Mouse (Mus musculus): Measurements from ENCODE around the gene Ccdc12. TPM values are rescaled to one million over a fixed set of nuclear protein-coding genes. Genes with fewer than 3 reads are reported as not detected.

The Ccdc12 gene
- total and polyA plus RNA-seq, 2 experiments from 2014 or later = 25.0 to 102 TPM

GRCm38 (mm10) chr9:110752917-110753435, 96.7 kb downstream of the Ccdc12 start:
- WGBS = 66% methylated on average over 4 of the region's 4 CpGs
- no peak for TF ChIP-seq CTCF (IDR thresholded peaks at IDR 0.05)

DNA sequence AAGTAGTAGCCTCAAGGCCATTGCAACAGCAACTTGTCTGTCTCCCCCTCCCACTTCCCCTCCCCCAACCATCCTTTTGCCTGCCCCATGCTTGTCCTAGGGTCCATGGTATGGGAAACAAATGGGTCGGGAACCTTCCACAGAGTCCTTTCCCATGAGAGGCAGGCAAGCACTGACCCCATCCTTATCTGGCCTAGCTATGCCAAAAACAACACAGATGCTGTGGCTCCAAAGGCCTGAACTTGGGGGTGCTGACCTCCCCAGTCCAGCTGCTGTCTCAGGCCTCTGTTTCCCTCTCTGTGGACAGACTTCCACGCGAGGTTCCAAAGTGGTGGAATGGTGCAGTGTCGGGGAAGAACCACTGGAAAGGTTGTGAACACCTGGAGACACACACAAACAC, 97.5 kb downstream of the Ccdc12 start:
- Histone ChIP-seq H3K9ac (replicated peaks; ENCODE audit: low read length, poor library complexity, severe bottlenecking) (no peak overlapping the region), H3K4me1 (ENCODE audit: insufficient read depth, low read length) (no peaks in the 10 kb centered on the region), H3K9me3 (ENCODE audit: low read length) (no peaks in the 10 kb centered on the region), H3K27me3 (ENCODE audit: insufficient read depth, low read length) (no peaks in the 10 kb centered on the region), H3K36me3 (ENCODE audit: insufficient read depth, low read length) (no peaks in the 10 kb centered on the region), H3K27ac (ENCODE audit: low read depth, low read length) (no peak overlapping the region), H3K4me2 (ENCODE audit: low read depth, low read length, poor library complexity, severe bottlenecking) (no peak overlapping the region), H3K4me3 (ENCODE audit: low read depth, low read length) (no peak overlapping the region)
- TF ChIP-seq CTCF (IDR thresholded peaks at IDR 0.05) = no peak
- DNase-seq (ENCODE audit: low spot score) (no peak), ATAC-seq (ENCODE audit: low FRiP score) (no peak)
- 87% methylated on average over 4 of the region's 4 CpGs for WGBS

More at GRCm38 (mm10) chr9:110752917-110753435, 96.7 kb downstream of the Ccdc12 start:
- DNase-seq (ENCODE audit: low spot score) = no peak
- Histone ChIP-seq H3K4me1 (ENCODE audit: insufficient read depth, low read length) (no peaks in the 10 kb centered on the region), H3K36me3 (ENCODE audit: insufficient read depth, low read length) (no peaks in the 10 kb centered on the region), H3K27me3 (ENCODE audit: insufficient read depth, low read length) (no peaks in the 10 kb centered on the region), H3K9me3 (ENCODE audit: low read length) (no peaks in the 10 kb centered on the region), H3K27ac (ENCODE audit: low read depth, low read length) (no peak overlapping the region), H3K4me3 (ENCODE audit: low read depth, low read length) (no peak overlapping the region), H3K9ac (replicated peaks; ENCODE audit: low read length, poor library complexity, severe bottlenecking) (no peak overlapping the region), H3K4me2 (ENCODE audit: low read depth, low read length, poor library complexity, severe bottlenecking) (no peak overlapping the region)
- no peak for ATAC-seq (ENCODE audit: low FRiP score)

DNA sequence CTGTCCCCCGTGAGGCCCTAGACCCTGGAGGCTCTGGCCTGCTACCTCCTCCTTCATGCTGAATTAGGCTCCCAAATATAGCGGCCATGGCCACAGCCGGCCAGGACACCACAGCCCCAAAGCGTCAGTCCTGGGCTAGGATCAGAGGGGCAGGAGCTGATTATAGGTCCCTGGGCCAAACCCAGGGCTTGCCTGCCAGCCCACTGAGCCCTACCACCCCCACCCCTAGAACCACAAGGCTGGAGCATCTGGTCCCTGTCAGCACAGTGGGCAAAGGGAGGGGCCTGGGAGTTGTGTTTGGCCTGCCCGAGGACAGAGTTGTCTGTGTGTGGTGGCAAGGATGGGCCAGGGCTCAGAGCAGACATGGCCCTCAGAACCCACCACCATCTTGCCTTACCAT, 101.5 kb downstream of the Ccdc12 start:
- no peak for TF ChIP-seq CTCF (IDR thresholded peaks at IDR 0.05)
- no peaks in the 10 kb centered on the region for H3K27me3 ChIP-seq (ENCODE audit: insufficient read depth, low read length)
- DNase-seq (ENCODE audit: low spot score) (no peak), ATAC-seq (ENCODE audit: low FRiP score) (no peak)
- no peak overlapping the region for H3K4me3 ChIP-seq (ENCODE audit: low read depth, low read length)
- no peaks in the 10 kb centered on the region for H3K9me3 ChIP-seq (ENCODE audit: low read length)
- no peak overlapping the region for H3K9ac ChIP-seq (replicated peaks; ENCODE audit: low read length, poor library complexity, severe bottlenecking)
- H3K4me1 ChIP-seq (ENCODE audit: insufficient read depth, low read length) = no peaks in the 10 kb centered on the region
- 86% methylated on average over 5 of the region's 5 CpGs for WGBS
- H3K4me2 ChIP-seq (ENCODE audit: low read depth, low read length, poor library complexity, severe bottlenecking) = no peak overlapping the region
- no peaks in the 10 kb centered on the region for H3K36me3 ChIP-seq (ENCODE audit: insufficient read depth, low read length)
- H3K27ac ChIP-seq (ENCODE audit: low read depth, low read length) = no peak overlapping the region

GRCm38 (mm10) chr9:110758605-110759004, 102.3 kb downstream of the Ccdc12 start:
- H3K4me1 ChIP-seq (ENCODE audit: insufficient read depth, low read length) = no peaks in the 10 kb centered on the region
- ATAC-seq (ENCODE audit: low FRiP score) (no peak; the same call in 1 of the 2 replicates), DNase-seq (ENCODE audit: low spot score) (no peak)
- no peaks in the 10 kb centered on the region for H3K9me3 ChIP-seq (ENCODE audit: low read length)
- H3K4me2 ChIP-seq (ENCODE audit: low read depth, low read length, poor library complexity, severe bottlenecking) = no peak overlapping the region
- WGBS = 75% methylated on average over 8 of the region's 8 CpGs
- no peak overlapping the region for H3K9ac ChIP-seq (replicated peaks; ENCODE audit: low read length, poor library complexity, severe bottlenecking)
- no peak overlapping the region for H3K27ac ChIP-seq (ENCODE audit: low read depth, low read length)
- no peak for TF ChIP-seq CTCF (IDR thresholded peaks at IDR 0.05)
- no peaks in the 10 kb centered on the region for H3K36me3 ChIP-seq (ENCODE audit: insufficient read depth, low read length)
- H3K27me3 ChIP-seq (ENCODE audit: insufficient read depth, low read length) = no peaks in the 10 kb centered on the region
- no peak overlapping the region for H3K4me3 ChIP-seq (ENCODE audit: low read depth, low read length)

- Histone ChIP-seq H3K4me3 (ENCODE audit: low read depth, low read length) (no peak overlapping the region), H3K9me3 (ENCODE audit: low read length) (no peaks in the 10 kb centered on the region), H3K9ac (replicated peaks; ENCODE audit: low read length, poor library complexity, severe bottlenecking) (no peak overlapping the region), H3K4me1 (ENCODE audit: insufficient read depth, low read length) (no peaks in the 10 kb centered on the region), H3K4me2 (ENCODE audit: low read depth, low read length, poor library complexity, severe bottlenecking) (no peak overlapping the region), H3K36me3 (ENCODE audit: insufficient read depth, low read length) (no peaks in the 10 kb centered on the region), H3K27ac (ENCODE audit: low read depth, low read length) (no peak overlapping the region), H3K27me3 (ENCODE audit: insufficient read depth, low read length) (no peaks in the 10 kb centered on the region)
- no peak for DNase-seq (ENCODE audit: low spot score)
- ATAC-seq (ENCODE audit: low FRiP score) = no peak
- 62% methylated on average over 2 of the region's 2 CpGs for WGBS
- peak; percentile 61 for TF ChIP-seq CTCF (IDR thresholded peaks at IDR 0.05)
Observed at GRCm38 (mm10) chr9:110759265-110759664, 103.0 kb downstream of the Ccdc12 start.

DNA sequence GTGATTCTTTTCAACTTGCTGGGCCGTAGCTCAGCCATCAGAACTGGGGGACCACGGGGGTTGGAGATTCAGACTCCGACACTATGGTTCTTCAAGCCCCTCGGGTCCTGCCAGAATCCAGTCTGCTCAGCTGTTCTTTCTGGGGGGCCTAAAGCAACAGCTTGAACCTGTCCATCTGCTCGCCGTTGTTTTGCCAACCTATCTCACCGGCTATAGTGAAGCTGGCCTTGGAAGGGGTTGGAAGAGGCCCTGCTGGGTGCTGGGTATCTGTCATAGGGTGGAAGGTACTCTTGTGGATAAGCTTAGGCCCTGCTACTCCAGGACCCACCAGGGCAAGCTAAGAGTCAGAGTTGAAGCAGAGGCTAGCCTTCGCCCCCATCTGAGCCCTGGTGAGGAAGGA, 104.6 kb downstream of the Ccdc12 start:
- no peak overlapping the region for H3K9ac ChIP-seq (replicated peaks; ENCODE audit: low read length, poor library complexity, severe bottlenecking)
- H3K36me3 ChIP-seq (ENCODE audit: insufficient read depth, low read length) = no peaks in the 10 kb centered on the region
- H3K4me3 ChIP-seq (ENCODE audit: low read depth, low read length) = no peak overlapping the region
- no peak overlapping the region for H3K4me2 ChIP-seq (ENCODE audit: low read depth, low read length, poor library complexity, severe bottlenecking)
- H3K27me3 ChIP-seq (ENCODE audit: insufficient read depth, low read length) = no peaks in the 10 kb centered on the region
- WGBS = 88% methylated on average over 8 of the region's 8 CpGs
- H3K4me1 ChIP-seq (ENCODE audit: insufficient read depth, low read length) = no peaks in the 10 kb centered on the region
- TF ChIP-seq CTCF (IDR thresholded peaks at IDR 0.05) = no peak
- no peak for DNase-seq (ENCODE audit: low spot score)
- ATAC-seq (ENCODE audit: low FRiP score) = no peak
- H3K9me3 ChIP-seq (ENCODE audit: low read length) = no peaks in the 10 kb centered on the region
- no peak overlapping the region for H3K27ac ChIP-seq (ENCODE audit: low read depth, low read length)

Small RNAs within 50 kb of the gene (microRNA-seq; reads per million reads assigned to microRNA genes)
- not detected for gene Mir8107 (ENCODE audit: borderline number of aligned reads)

Other genes with a start within 250 kb of the Ccdc12 start
- 29.5 and 36.0 TPM in 2 replicates for gene Ptpn23, start 248.3 kb upstream of the Ccdc12 start, total RNA-seq (2014; rRNA removed)
- gene Ptpn23, start 248.3 kb upstream of the Ccdc12 start, polyA plus RNA-seq (2015; fragmentation: Nextera tagmentation; extraction: Ambion mirVana) = 9.6 and 14.1 TPM in 2 replicates
- gene Ngp, start 236.8 kb upstream of the Ccdc12 start, total RNA-seq (2014; rRNA removed) = 0.44 TPM in 1 of 2 replicates, not detected in the other
- gene Ngp, start 236.8 kb upstream of the Ccdc12 start, polyA plus RNA-seq (2015; fragmentation: Nextera tagmentation; extraction: Ambion mirVana) = 0.49 and 0.58 TPM in 2 replicates
- 39.7 and 40.1 TPM in 2 replicates for gene Klhl18, start 179.8 kb upstream of the Ccdc12 start, total RNA-seq (2014; rRNA removed)
- gene Klhl18, start 179.8 kb upstream of the Ccdc12 start, polyA plus RNA-seq (2015; fragmentation: Nextera tagmentation; extraction: Ambion mirVana) = 25.9 and 27.4 TPM in 2 replicates
- gene Kif9, start 179.5 kb upstream of the Ccdc12 start, total RNA-seq (2014; rRNA removed) = 3.7 and 4.2 TPM in 2 replicates
- 4.1 and 5.6 TPM in 2 replicates for gene Kif9, start 179.5 kb upstream of the Ccdc12 start, polyA plus RNA-seq (2015; fragmentation: Nextera tagmentation; extraction: Ambion mirVana)
- gene Setd2, start 123.9 kb upstream of the Ccdc12 start, total RNA-seq (2014; rRNA removed) = 69.3 and 77.3 TPM in 2 replicates
- gene Setd2, start 123.9 kb upstream of the Ccdc12 start, polyA plus RNA-seq (2015; fragmentation: Nextera tagmentation; extraction: Ambion mirVana) = 22.0 and 24.9 TPM in 2 replicates
- 20.9 and 23.2 TPM in 2 replicates for gene Nradd, start 32.1 kb upstream of the Ccdc12 start, total RNA-seq (2014; rRNA removed)
- 17.4 and 20.6 TPM in 2 replicates for gene Nradd, start 32.1 kb upstream of the Ccdc12 start, polyA plus RNA-seq (2015; fragmentation: Nextera tagmentation; extraction: Ambion mirVana)
- 9.3 and 11.5 TPM in 2 replicates for gene Nbeal2, start 2.3 kb upstream of the Ccdc12 start, total RNA-seq (2014; rRNA removed)
- gene Nbeal2, start 2.3 kb upstream of the Ccdc12 start, polyA plus RNA-seq (2015; fragmentation: Nextera tagmentation; extraction: Ambion mirVana) = 3.9 and 4.0 TPM in 2 replicates
- gene Myl3, start 85.4 kb downstream of the Ccdc12 start, total RNA-seq (2014; rRNA removed) = 0.66 TPM in 1 of 2 replicates, not detected in the other
- 0.29 TPM in 1 of 2 replicates, not detected in the other for gene Myl3, start 85.4 kb downstream of the Ccdc12 start, polyA plus RNA-seq (2015; fragmentation: Nextera tagmentation; extraction: Ambion mirVana)
- 14.6 and 20.8 TPM in 2 replicates for gene Pth1r, start 90.6 kb downstream of the Ccdc12 start, total RNA-seq (2014; rRNA removed)
- gene Pth1r, start 90.6 kb downstream of the Ccdc12 start, polyA plus RNA-seq (2015; fragmentation: Nextera tagmentation; extraction: Ambion mirVana) = 7.9 and 8.3 TPM in 2 replicates
- not detected in 2 replicates for gene Prss42, start 141.7 kb downstream of the Ccdc12 start, total RNA-seq (2014; rRNA removed)
- not detected in 2 replicates for gene Prss42, start 141.7 kb downstream of the Ccdc12 start, polyA plus RNA-seq (2015; fragmentation: Nextera tagmentation; extraction: Ambion mirVana)
- not detected in 2 replicates for gene Prss44, start 157.5 kb downstream of the Ccdc12 start, total RNA-seq (2014; rRNA removed)
- not detected in 2 replicates for gene Prss44, start 157.5 kb downstream of the Ccdc12 start, polyA plus RNA-seq (2015; fragmentation: Nextera tagmentation; extraction: Ambion mirVana)
- not detected in 2 replicates for gene Prss43, start 170.2 kb downstream of the Ccdc12 start, total RNA-seq (2014; rRNA removed)
- 0.11 and 0.31 TPM in 2 replicates for gene Prss43, start 170.2 kb downstream of the Ccdc12 start, polyA plus RNA-seq (2015; fragmentation: Nextera tagmentation; extraction: Ambion mirVana)
- gene Prss45, start 178.1 kb downstream of the Ccdc12 start, total RNA-seq (2014; rRNA removed) = 1.2 TPM in 1 of 2 replicates, not detected in the other
- gene Prss45, start 178.1 kb downstream of the Ccdc12 start, polyA plus RNA-seq (2015; fragmentation: Nextera tagmentation; extraction: Ambion mirVana) = 0.46 and 0.54 TPM in 2 replicates
- gene Prss46, start 188.0 kb downstream of the Ccdc12 start, total RNA-seq (2014; rRNA removed) = not detected in 2 replicates
- gene Prss46, start 188.0 kb downstream of the Ccdc12 start, polyA plus RNA-seq (2015; fragmentation: Nextera tagmentation; extraction: Ambion mirVana) = 0.12 TPM in 1 of 2 replicates, not detected in the other
- 0.57 and 1.0 TPM in 2 replicates for gene Prss50, start 201.5 kb downstream of the Ccdc12 start, total RNA-seq (2014; rRNA removed)
- gene Prss50, start 201.5 kb downstream of the Ccdc12 start, polyA plus RNA-seq (2015; fragmentation: Nextera tagmentation; extraction: Ambion mirVana) = 1.3 and 1.5 TPM in 2 replicates
- 5.8 and 9.0 TPM in 2 replicates for gene Als2cl, start 223.4 kb downstream of the Ccdc12 start, total RNA-seq (2014; rRNA removed)
- gene Als2cl, start 223.4 kb downstream of the Ccdc12 start, polyA plus RNA-seq (2015; fragmentation: Nextera tagmentation; extraction: Ambion mirVana) = 1.2 and 1.6 TPM in 2 replicates
- 3.7 and 7.6 TPM in 2 replicates for gene Tmie, start 223.6 kb downstream of the Ccdc12 start, total RNA-seq (2014; rRNA removed)
- 6.6 and 7.6 TPM in 2 replicates for gene Tmie, start 223.6 kb downstream of the Ccdc12 start, polyA plus RNA-seq (2015; fragmentation: Nextera tagmentation; extraction: Ambion mirVana)